Mouse (Mus musculus) mature B cell (primary cell): Measurements from ENCODE around the gene Vmn2r78.
"Not testable (repeated sequence)": the region's sequence is repeated elsewhere in the genome, so short reads cannot be mapped to it uniquely, and the experiment has no call there.

Source experiments
- in situ Hi-C: fragments of 300-500 bp; cut with MboI; formaldehyde crosslinking; loops from 2 replicates; pipeline ENCODE4 v1.14.3; 2019

Vmn2r78 gene

GRCm38 (mm10) chr7:86914794-86915193 lies at the start of gene Vmn2r78:
Gene Vmn2r78, plus strand, starts transcription at chr7:86915094.
- in situ Hi-C loops = not testable (repeated sequence)

DNA sequence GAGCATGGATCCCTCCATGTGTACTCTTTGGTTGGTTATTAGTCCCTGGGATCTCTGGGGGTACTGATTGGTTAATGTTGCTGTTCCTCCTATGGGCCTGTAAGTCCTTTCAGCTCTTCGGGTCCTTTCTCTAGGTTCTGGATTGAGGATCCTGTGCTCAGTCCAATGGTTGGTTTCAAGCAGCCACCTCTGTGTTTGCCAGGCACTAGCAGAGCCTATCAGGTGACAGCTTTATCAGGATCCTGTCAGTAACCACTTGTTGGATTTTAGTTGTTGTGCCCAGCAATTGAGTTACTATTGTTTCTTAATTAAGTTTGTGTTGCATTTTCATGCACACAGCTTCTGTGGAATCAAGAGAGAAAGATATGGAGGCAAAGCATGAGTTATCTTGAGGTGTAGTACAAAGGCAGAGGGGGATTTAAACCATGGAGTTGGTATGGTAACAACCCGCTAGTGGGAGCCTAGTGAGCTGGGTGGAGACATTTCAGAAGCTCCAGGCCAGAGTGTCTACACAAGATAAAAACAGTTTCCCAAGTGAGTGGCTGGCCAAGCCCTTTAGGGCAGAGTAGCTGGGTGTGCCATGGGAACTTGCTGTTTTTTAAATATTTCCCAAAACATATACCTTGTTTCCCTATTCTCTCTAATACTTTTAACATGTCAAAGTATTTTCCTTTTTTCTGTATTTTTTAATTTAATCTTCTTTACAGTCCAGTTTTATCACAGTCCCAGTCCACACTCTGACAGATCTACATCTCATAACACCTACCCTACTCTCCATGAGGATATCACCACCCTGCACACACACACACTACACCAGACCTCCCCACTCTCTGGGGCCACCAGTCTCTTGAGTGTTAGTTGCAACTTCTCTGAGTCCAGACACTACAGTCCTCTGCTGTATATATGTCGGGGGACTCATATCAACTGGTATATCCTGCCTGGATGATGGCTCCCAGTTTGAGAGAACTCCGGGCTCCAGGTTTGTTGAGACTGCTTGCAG lies 25.1 kb upstream of the Vmn2r78 start:
- in situ Hi-C loops = no loop called here

DNA sequence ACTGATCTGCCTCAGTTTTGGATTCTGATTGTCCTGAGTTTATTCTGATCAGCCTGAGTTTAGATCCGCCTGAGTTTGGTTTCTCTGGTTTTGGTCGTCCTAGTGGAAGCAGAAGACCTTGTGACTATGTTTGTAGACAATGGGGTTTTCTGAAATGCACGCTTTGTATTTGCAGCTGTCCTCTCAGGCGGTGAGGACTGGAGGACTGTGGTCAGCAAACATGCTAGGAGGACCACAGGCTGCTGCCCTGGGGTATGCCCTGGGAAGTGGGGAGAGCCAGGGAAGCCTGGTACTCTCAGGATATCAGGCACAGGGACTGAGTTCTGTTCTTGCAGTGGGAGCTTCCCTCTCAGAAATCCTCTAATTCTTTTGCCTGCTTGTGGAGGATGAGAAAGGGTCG lies 22.4 kb downstream of the Vmn2r78 start:
- in situ Hi-C loops = no loop called here

DNA sequence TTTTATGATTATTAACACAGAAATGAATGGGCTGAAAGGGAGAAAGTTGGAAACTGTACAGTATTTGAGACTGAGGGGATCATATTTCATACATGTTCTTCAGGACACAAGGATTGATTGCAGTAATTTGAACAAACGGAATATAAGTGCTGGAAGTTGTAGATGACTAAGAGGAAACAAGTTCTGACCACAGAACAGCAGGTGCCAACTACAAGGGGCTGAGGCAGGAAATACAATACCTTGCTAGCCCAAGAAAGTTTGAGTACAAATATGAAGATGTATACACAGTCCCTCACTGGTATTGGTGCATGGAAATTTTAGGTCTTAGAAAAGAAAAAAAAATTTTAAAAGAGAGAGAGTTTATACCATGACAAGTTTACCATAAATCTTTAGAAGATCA lies 79.8 kb downstream of the Vmn2r78 start:
- in situ Hi-C loops = no loop called here

GRCm38 (mm10) chr7:86995815-86996214 lies 80.9 kb downstream of the Vmn2r78 start, which contains the start of gene Vmn2r79:
Gene Vmn2r79, plus strand, starts transcription at chr7:86996115.
- in situ Hi-C loops = not testable (repeated sequence)
